Mouse (Mus musculus): Measurements from ENCODE around the gene Rrp1.

GRCm38 (mm10) chr10:78446195-78446594, 33.4 kb upstream of the Rrp1 start:
- no peak for TF ChIP-seq CTCF (IDR thresholded peaks at IDR 0.05; ENCODE audit: borderline replicate concordance, extremely low read depth, insufficient read depth, insufficient read length)
- TF ChIP-seq POLR2A (IDR thresholded peaks at IDR 0.05; ENCODE audit: borderline replicate concordance, extremely low read depth, insufficient read depth, insufficient read length, poor library complexity, severe bottlenecking), result no peak

Data from brain, embryonic 14.5 days (tissue).